ENCODE assay signal across 31 mouse cellular contexts in genomic region chr17:25781339-25781738, GRCm38 (mm10). TPM values are rescaled to one million over a fixed set of nuclear protein-coding genes. Genes with fewer than 3 reads are reported as not detected.
"Had no signal": no experiment of that assay in that cellular context is flagged by ENCODE, and none has a peak within 500 bp of the region (broad histone marks: within the 10 kb centered on the region; RNA-seq: fewer than 3 reads in every experiment).

No protein-coding gene starts in this region.

- H3K4me3 ChIP-seq: heart, embryonic 12.5 days; hindbrain, embryonic 13.5 days; hindbrain, embryonic 15.5 days; kidney, embryonic 15.5 days; limb, embryonic 13.5 days; limb, embryonic 15.5 days; liver, embryonic 12.5 days had no signal

- H3K27me3 ChIP-seq: heart, embryonic 12.5 days; hindbrain, embryonic 13.5 days; hindbrain, embryonic 15.5 days; kidney, embryonic 15.5 days; limb, embryonic 13.5 days; limb, embryonic 15.5 days; liver, embryonic 12.5 days had no signal

- H3K9me3 ChIP-seq: heart, embryonic 10.5 days; heart, embryonic 12.5 days; hindbrain, embryonic 13.5 days; hindbrain, embryonic 15.5 days; kidney, embryonic 15.5 days; limb, embryonic 13.5 days; limb, embryonic 15.5 days; liver, embryonic 12.5 days had no signal

- H3K27ac ChIP-seq: heart, embryonic 10.5 days; hindbrain, embryonic 13.5 days; hindbrain, embryonic 15.5 days; hindbrain, postnatal 0 days; kidney, embryonic 15.5 days; kidney, postnatal 0 days; limb, embryonic 13.5 days; limb, embryonic 15.5 days; liver, embryonic 12.5 days; liver, embryonic 14.5 days had no signal

- H3K9ac ChIP-seq: heart, embryonic 12.5 days; hindbrain, embryonic 13.5 days; hindbrain, embryonic 15.5 days; limb, embryonic 13.5 days; limb, embryonic 15.5 days; liver, embryonic 12.5 days; liver, embryonic 14.5 days had no signal

- DNase-seq: gastrocnemius, postnatal 14 days; gastrocnemius, postnatal 36 days; heart, adult 18-20 months; heart, postnatal 14 days; heart, postnatal 36 days; kidney, adult 11 months; kidney, adult 2 months; kidney, adult 9 months; kidney, postnatal 14 days; kidney, postnatal 36 days; layer of hippocampus, adult 9-11 months; layer of hippocampus, postnatal 36 days; left cerebral cortex, postnatal 4 days had no signal

RNA-seq across cellular contexts. Expression of gene Ccdc78, which starts 5.0 kb away (rescaled TPM):
- total RNA-seq: gastrocnemius, adult 8-10 months; gastrocnemius, postnatal 14 days; gastrocnemius, postnatal 36 days; heart, postnatal 36 days; hematopoietic stem cell, adult 5-6 weeks; left cerebral cortex, postnatal 4 days; liver, adult 2 months had no signal
- polyA plus RNA-seq: heart, embryonic 14.5 days had no signal

RNA-seq across cellular contexts. Expression of gene AC134908.4, which starts 14.1 kb away (rescaled TPM):
- total RNA-seq: gastrocnemius, postnatal 14 days; gastrocnemius, postnatal 36 days; heart, adult 18-20 months; heart, postnatal 14 days; hematopoietic stem cell, adult 5-6 weeks; layer of hippocampus, postnatal 14 days; left cerebral cortex, postnatal 4 days had no signal
- polyA plus RNA-seq: heart, embryonic 14.5 days; hindbrain, embryonic 15.5 days; intestine, embryonic 14.5 days; intestine, embryonic 16.5 days; kidney, embryonic 15.5 days; limb, embryonic 13.5 days; liver, embryonic 12.5 days; liver, embryonic 14.5 days had no signal
